9 mouse cellular contexts compared by ENCODE assay signal in genomic region chr2:32487124-32487623, GRCm38 (mm10). TPM values are rescaled to one million over a fixed set of nuclear protein-coding genes. Genes with fewer than 3 reads are reported as not detected.
DNase-seq lines count a peak whose midpoint lies in the region; ATAC-seq and TF ChIP-seq lines count a peak whose summit lies in the region.
"Had no signal": no experiment of that assay in that cellular context is flagged by ENCODE, and none has a peak within 500 bp of the region (broad histone marks: within the 10 kb centered on the region; RNA-seq: fewer than 3 reads in every experiment).

No protein-coding gene starts in this region.

- WGBS in heart, embryonic 13.5 days: 7% methylated on average over 6 of the region's 6 CpGs
- 7% methylated on average over 6 of the region's 6 CpGs for WGBS in kidney, postnatal 0 days
- 4% methylated on average over 6 of the region's 6 CpGs for WGBS in liver, embryonic 12.5 days (ENCODE audit: insufficient replicate concordance)
- 8% methylated on average over 6 of the region's 6 CpGs for WGBS in stomach, embryonic 14.5 days

- no peak overlapping the region for H3K27ac ChIP-seq in heart, embryonic 13.5 days (replicated peaks)
- no peak overlapping the region for H3K27ac ChIP-seq in kidney, postnatal 0 days
- no peak overlapping the region for H3K27ac ChIP-seq in liver, embryonic 12.5 days
- H3K27ac ChIP-seq in stomach, embryonic 14.5 days (ENCODE audit: low read length): no peak overlapping the region
- H3K27ac ChIP-seq: embryonic facial prominence, embryonic 12.5 days had no signal

- H3K36me3 ChIP-seq in heart, embryonic 13.5 days: no peaks in the 10 kb centered on the region
- no peaks in the 10 kb centered on the region for H3K36me3 ChIP-seq in kidney, postnatal 0 days (ENCODE audit: insufficient read depth, low read length)
- no peaks in the 10 kb centered on the region for H3K36me3 ChIP-seq in liver, embryonic 12.5 days
- H3K36me3 ChIP-seq in stomach, embryonic 14.5 days (ENCODE audit: control insufficient read depth, insufficient read depth, low read length): no peaks in the 10 kb centered on the region
- H3K36me3 ChIP-seq: embryonic facial prominence, embryonic 12.5 days had no signal

- no peaks in the 10 kb centered on the region for H3K27me3 ChIP-seq in heart, embryonic 13.5 days (replicated peaks)
- H3K27me3 ChIP-seq in kidney, postnatal 0 days (ENCODE audit: insufficient read depth, low read length): no peaks in the 10 kb centered on the region
- no peaks in the 10 kb centered on the region for H3K27me3 ChIP-seq in liver, embryonic 12.5 days (replicated peaks)
- H3K27me3 ChIP-seq in stomach, embryonic 14.5 days (ENCODE audit: control insufficient read depth, insufficient read depth, low read length): no peaks in the 10 kb centered on the region
- H3K27me3 ChIP-seq: embryonic facial prominence, embryonic 12.5 days had no signal

- DNase-seq in B cell, adult 2 months: peak; percentile 94 to 95
- peak; percentile 74 to 89 for DNase-seq in adrenal gland, postnatal 4 days (ENCODE audit: low spot score in 2 of 2)
- peak; percentile 93 for DNase-seq in kidney, postnatal 0 days (ENCODE audit: low spot score)
- peak; percentile 88 to 92 for DNase-seq in natural killer cell, adult 2 months (ENCODE audit: low spot score in 2 of 2)

- no peaks in the 10 kb centered on the region for H3K9me3 ChIP-seq in heart, embryonic 13.5 days
- H3K9me3 ChIP-seq in kidney, postnatal 0 days (replicated peaks; ENCODE audit: low read length): no peaks in the 10 kb centered on the region
- no peaks in the 10 kb centered on the region for H3K9me3 ChIP-seq in liver, embryonic 12.5 days (replicated peaks)
- no peaks in the 10 kb centered on the region for H3K9me3 ChIP-seq in stomach, embryonic 14.5 days (ENCODE audit: control insufficient read depth, low read depth, low read length)
- H3K9me3 ChIP-seq: embryonic facial prominence, embryonic 12.5 days had no signal

- H3K9ac ChIP-seq in heart, embryonic 13.5 days: 0 out of 2 replicates have a peak overlapping the region, but pooled peaks have one; percentile 1
- H3K9ac ChIP-seq in kidney, postnatal 0 days (ENCODE audit: low read depth, low read length): 0 out of 2 replicates have a peak overlapping the region, but pooled peaks have one; percentile 9
- H3K9ac ChIP-seq in liver, embryonic 12.5 days: no peak overlapping the region
- H3K9ac ChIP-seq in stomach, embryonic 14.5 days (replicated peaks; ENCODE audit: low read depth, low read length): no peak overlapping the region
- H3K9ac ChIP-seq: embryonic facial prominence, embryonic 12.5 days had no signal

- no peak overlapping the region for H3K4me2 ChIP-seq in heart, embryonic 13.5 days
- H3K4me2 ChIP-seq in kidney, postnatal 0 days (ENCODE audit: low read length): no peak overlapping the region
- no peak overlapping the region for H3K4me2 ChIP-seq in liver, embryonic 12.5 days
- no peak overlapping the region for H3K4me2 ChIP-seq in stomach, embryonic 14.5 days (replicated peaks; ENCODE audit: low read depth, low read length)
- H3K4me2 ChIP-seq: embryonic facial prominence, embryonic 12.5 days had no signal

- peak; percentile 95; the same call in 1 of the 2 replicates for TF ChIP-seq CTCF in kidney, postnatal 0 days (IDR thresholded peaks at IDR 0.05; ENCODE audit: low read depth)

- no peak overlapping the region for H3K4me3 ChIP-seq in heart, embryonic 13.5 days
- H3K4me3 ChIP-seq in kidney, postnatal 0 days (replicated peaks; ENCODE audit: low read depth, low read length): no peak overlapping the region
- no peak overlapping the region for H3K4me3 ChIP-seq in liver, embryonic 12.5 days
- no peak overlapping the region for H3K4me3 ChIP-seq in stomach, embryonic 14.5 days (ENCODE audit: low read depth, low read length)
- H3K4me3 ChIP-seq: embryonic facial prominence, embryonic 12.5 days had no signal

- peaks cover 15% of the 10 kb centered on the region for H3K4me1 ChIP-seq in heart, embryonic 13.5 days
- H3K4me1 ChIP-seq in kidney, postnatal 0 days (replicated peaks; ENCODE audit: insufficient read depth, low read length): no peaks in the 10 kb centered on the region
- H3K4me1 ChIP-seq in liver, embryonic 12.5 days: peaks cover 17% of the 10 kb centered on the region
- no peaks in the 10 kb centered on the region for H3K4me1 ChIP-seq in stomach, embryonic 14.5 days (ENCODE audit: control insufficient read depth, insufficient read depth, low read length)
- H3K4me1 ChIP-seq: embryonic facial prominence, embryonic 12.5 days had no signal

- peak; percentile 87 for ATAC-seq in erythroblast, adult 5-6 weeks (replicated peaks; ENCODE audit: low FRiP score, poor library complexity, severe bottlenecking)
- peak; percentile 27; the same call in 1 of the 2 replicates for ATAC-seq in heart, embryonic 13.5 days (ENCODE audit: extremely low read depth, insufficient number of reproducible peaks, low FRiP score, low TSS enrichment)
- peak; percentile 35; the same call in 1 of the 2 replicates for ATAC-seq in kidney, postnatal 0 days (replicated peaks; ENCODE audit: low FRiP score, low read depth)
- peak; percentile 71 for ATAC-seq in liver, embryonic 12.5 days
- peak; percentile 70; the same call in 1 of the 2 replicates for ATAC-seq in stomach, embryonic 14.5 days (ENCODE audit: insufficient number of reproducible peaks, insufficient read depth, low FRiP score, low read depth)

RNA-seq across cellular contexts. Expression of gene Slc25a25, which starts 35.9 kb away (rescaled TPM):
- total RNA-seq in adrenal gland, postnatal 4 days (2021): 10 to 100 TPM; 28.0 to 33.7 TPM
- total RNA-seq in erythroblast, adult 5-6 weeks (2015; ENCODE audit: low replicate concordance): 2.1 and 6.3 TPM in 2 replicates
- total RNA-seq in erythroblast, adult 5-6 weeks (2017; ENCODE audit: low replicate concordance): 4.2 and 16.2 TPM in 2 replicates
- polyA plus RNA-seq in heart, embryonic 13.5 days (2015; fragmentation: Nextera tagmentation; extraction: Ambion mirVana): 10.7 and 10.9 TPM in 2 replicates
- polyA plus RNA-seq in kidney, postnatal 0 days (2015; fragmentation: Nextera tagmentation; extraction: Ambion mirVana): 15.0 and 16.9 TPM in 2 replicates
- polyA plus RNA-seq in liver, embryonic 12.5 days (2016; fragmentation: Nextera tagmentation; extraction: Ambion mirVana): 11.4 and 11.9 TPM in 2 replicates
- polyA plus RNA-seq in stomach, embryonic 14.5 days (2014; fragmentation: Nextera tagmentation; extraction: Ambion mirVana): 13.7 and 14.1 TPM in 2 replicates

RNA-seq across cellular contexts. Expression of gene Naif1, which starts 36.9 kb away (rescaled TPM):
- total RNA-seq in adrenal gland, postnatal 4 days (2021): 1 to 10 TPM; 4.1 to 4.2 TPM
- total RNA-seq in erythroblast, adult 5-6 weeks (2015; ENCODE audit: low replicate concordance): 0.77 and 0.84 TPM in 2 replicates
- 0.98 and 2.1 TPM in 2 replicates for total RNA-seq in erythroblast, adult 5-6 weeks (2017; ENCODE audit: low replicate concordance)
- 4.2 and 5.0 TPM in 2 replicates for polyA plus RNA-seq in heart, embryonic 13.5 days (2015; fragmentation: Nextera tagmentation; extraction: Ambion mirVana)
- polyA plus RNA-seq in kidney, postnatal 0 days (2015; fragmentation: Nextera tagmentation; extraction: Ambion mirVana): 4.7 TPM in 2 replicates
- polyA plus RNA-seq in liver, embryonic 12.5 days (2016; fragmentation: Nextera tagmentation; extraction: Ambion mirVana): 2.9 and 3.2 TPM in 2 replicates
- 5.6 TPM in 2 replicates for polyA plus RNA-seq in stomach, embryonic 14.5 days (2014; fragmentation: Nextera tagmentation; extraction: Ambion mirVana)

RNA-seq across cellular contexts. Expression of gene Fam102a, which starts 48.0 kb away (rescaled TPM):
- total RNA-seq in adrenal gland, postnatal 4 days (2021): 10 to 100 TPM; 36.6 to 38.0 TPM
- 1.2 and 2.7 TPM in 2 replicates for total RNA-seq in erythroblast, adult 5-6 weeks (2015; ENCODE audit: low replicate concordance)
- total RNA-seq in erythroblast, adult 5-6 weeks (2017; ENCODE audit: low replicate concordance): 0.28 and 6.5 TPM in 2 replicates
- 5.4 and 5.7 TPM in 2 replicates for polyA plus RNA-seq in heart, embryonic 13.5 days (2015; fragmentation: Nextera tagmentation; extraction: Ambion mirVana)
- 13.9 and 16.9 TPM in 2 replicates for polyA plus RNA-seq in kidney, postnatal 0 days (2015; fragmentation: Nextera tagmentation; extraction: Ambion mirVana)
- polyA plus RNA-seq in liver, embryonic 12.5 days (2016; fragmentation: Nextera tagmentation; extraction: Ambion mirVana): 2.4 and 2.5 TPM in 2 replicates
- polyA plus RNA-seq in stomach, embryonic 14.5 days (2014; fragmentation: Nextera tagmentation; extraction: Ambion mirVana): 10.6 and 14.0 TPM in 2 replicates

Comparison
In these comparisons a context has a peak if more than half of its experiments do, and no peak if none do; other contexts are left out.
1. ATAC-seq: peak in every context shown above with its lines; median percentile 87 in erythroblast, adult 5-6 weeks; 71 in liver, embryonic 12.5 days; 70 in stomach, embryonic 14.5 days; 35 in kidney, postnatal 0 days; 27 in heart, embryonic 13.5 days.
2. H3K9ac ChIP-seq: peak in heart, embryonic 13.5 days (single experiment) and kidney, postnatal 0 days (single experiment); none in liver, embryonic 12.5 days (single experiment) and stomach, embryonic 14.5 days (single experiment).
3. Peak in every context shown above with its lines, with median percentiles within 50 percentile points of each other: DNase-seq.